Mouse (Mus musculus) cortical plate, adult 2 months (tissue): ENCODE measurements around the gene Nup160.

Experiments used
- CTCF ChIP-seq: fragments of 200-500 bp; IDR thresholded peaks from 2 replicates; pipeline ENCODE4 v1.5.1; 2011; ENCODE audit warnings: mild to moderate bottlenecking, control low read depth, low read length; ENCODE audit not compliant: insufficient read depth; ENCODE audit errors: extremely low read depth
- POLR2A ChIP-seq: fragments of 200-500 bp; IDR thresholded peaks from 2 replicates; pipeline ENCODE4 v1.6.1; 2011; ENCODE audit warnings: mild to moderate bottlenecking, low read length, control low read depth; ENCODE audit not compliant: insufficient read depth; ENCODE audit errors: extremely low read depth

DNA sequence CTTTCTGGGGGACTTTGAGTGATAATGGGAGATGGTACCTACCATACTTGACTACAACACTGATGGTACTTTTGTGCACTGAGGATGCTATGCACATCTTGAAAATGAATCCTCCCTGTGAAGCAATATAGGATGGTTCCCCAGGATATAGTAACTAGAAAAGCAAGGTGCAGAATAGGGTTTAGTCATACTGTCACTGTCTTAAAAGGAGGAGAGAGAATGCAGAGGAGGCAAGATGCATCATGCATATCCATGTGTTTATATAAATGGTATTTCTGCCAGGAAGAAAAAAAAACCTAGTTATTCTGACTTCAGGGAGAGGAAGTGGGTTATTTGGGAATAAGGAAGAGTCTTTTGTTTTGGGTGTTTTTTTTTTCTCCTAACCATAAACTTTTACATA, 42.3 kb upstream of the Nup160 start:
- no peak for TF ChIP-seq POLR2A
- no peak for TF ChIP-seq CTCF
